Mouse (Mus musculus) olfactory bulb, adult 2 months (tissue): Measurements from ENCODE around the gene Tmem243. TPM values are rescaled to one million over a fixed set of nuclear protein-coding genes. Genes with fewer than 3 reads are reported as not detected.

Source experiments
- H3K27ac ChIP-seq: fragments of 200-500 bp; 2 replicates; pipeline ENCODE4 v1.5.1; 2012; ENCODE audit warnings: low read depth, low read length; ENCODE audit not compliant: insufficient read depth
- H3K4me1 ChIP-seq: fragments of 200-500 bp; 2 replicates; pipeline ENCODE4 v1.6.1; 2012; ENCODE audit warnings: low read length; ENCODE audit not compliant: control insufficient read depth, insufficient read depth
- H3K4me3 ChIP-seq: fragments of 200-500 bp; 2 replicates; pipeline ENCODE4 v1.5.1; 2012; ENCODE audit warnings: mild to moderate bottlenecking, low read depth, low read length, moderate library complexity; ENCODE audit not compliant: insufficient read depth
- CTCF ChIP-seq: fragments of 200-500 bp; IDR thresholded peaks from 2 replicates; pipeline ENCODE4 v1.5.1; 2012; ENCODE audit warnings: low read depth, mild to moderate bottlenecking, low read length, moderate library complexity; ENCODE audit not compliant: insufficient read depth
- POLR2A ChIP-seq: fragments of 200-500 bp; IDR thresholded peaks from 2 replicates; pipeline ENCODE4 v1.6.1; 2012; ENCODE audit warnings: mild to moderate bottlenecking, low read depth, low read length, moderate library complexity; ENCODE audit not compliant: insufficient read depth
- WGBS: fragments of 180-500 bp; shearing (Covaris S2); methylation state at CpG from one replicate; pipeline ENCODE4 v1.1.7; 2018; 5-methylcytosine and 5-hydroxymethylcytosine counted together
- polyA plus RNA-seq: library from polyadenylated mRNA; stranded (reverse); fragments of >200 nt; gene quantifications from 2 replicates; pipeline ENCODE4 v1.2.4, GENCODE M21; 2012; ENCODE audit warnings: low replicate concordance; ENCODE audit not compliant: missing spikeins, insufficient read depth, insufficient read length

Gene Tmem243
- polyA plus RNA-seq = not detected in 2 replicates

GRCm38 (mm10) chr5:9100207-9100848, at the start of gene Tmem243:
Gene Tmem243, plus strand, starts transcription at chr5:9100668.
- H3K27ac ChIP-seq = no peak within 1 kb of the TSS

GRCm38 (mm10) chr5:9056020-9056660, 44.3 kb upstream of the Tmem243 start:
- 22% methylated on average over 3 of the region's 3 CpGs for WGBS
- Histone ChIP-seq H3K27ac (no peak overlapping the region), H3K4me1 (no peaks in the 10 kb centered on the region), H3K4me3 (no peak overlapping the region)
- TF ChIP-seq CTCF = no peak
- TF ChIP-seq POLR2A = no peak

More at GRCm38 (mm10) chr5:9100207-9100848, at the start of gene Tmem243:
- no peak for TF ChIP-seq CTCF
- TF ChIP-seq POLR2A = peak; percentile 47; the same call in 1 of the 2 replicates
- under 1% methylated on average over 59 of the region's 59 CpGs for WGBS
- Histone ChIP-seq H3K4me1 (0 out of 2 replicates have a peak, but pooled peaks cover 5% of the 10 kb centered on the region), H3K4me3 (peak within 1 kb of the TSS; percentile 96)

GRCm38 (mm10) chr5:9057277-9057879, 43.1 kb upstream of the Tmem243 start:
- 87% methylated on average over 5 of the region's 5 CpGs for WGBS
- no peak overlapping the region for H3K4me3 ChIP-seq
- H3K27ac ChIP-seq = no peak overlapping the region
- TF ChIP-seq CTCF = no peak
- TF ChIP-seq POLR2A = no peak
- H3K4me1 ChIP-seq = no peaks in the 10 kb centered on the region

- H3K4me1 ChIP-seq = no peaks in the 10 kb centered on the region
- TF ChIP-seq CTCF (no peak), POLR2A (no peak)
- no peak overlapping the region for H3K27ac ChIP-seq
- H3K4me3 ChIP-seq = no peak overlapping the region
- WGBS = 22% methylated on average over 6 of the region's 6 CpGs
Observed at GRCm38 (mm10) chr5:9059303-9060023, 41.0 kb upstream of the Tmem243 start.

GRCm38 (mm10) chr5:9060228-9060627, 40.2 kb upstream of the Tmem243 start:
- Histone ChIP-seq H3K27ac (no peak overlapping the region), H3K4me3 (no peak overlapping the region), H3K4me1 (no peaks in the 10 kb centered on the region)
- TF ChIP-seq POLR2A = no peak
- TF ChIP-seq CTCF = no peak
- 82% methylated on average over 14 of the region's 14 CpGs for WGBS

GRCm38 (mm10) chr5:9064217-9064616, 36.3 kb upstream of the Tmem243 start:
- H3K27ac ChIP-seq = no peak overlapping the region
- WGBS = 91% methylated on average over 1 of the region's 1 CpGs
- TF ChIP-seq CTCF = no peak
- no peak for TF ChIP-seq POLR2A

GRCm38 (mm10) chr5:9068886-9069285, 31.6 kb upstream of the Tmem243 start:
- TF ChIP-seq CTCF (no peak), POLR2A (no peak)
- 22% methylated on average over 2 of the region's 2 CpGs for WGBS
- no peak overlapping the region for H3K4me3 ChIP-seq
- H3K27ac ChIP-seq = no peak overlapping the region
- no peaks in the 10 kb centered on the region for H3K4me1 ChIP-seq

More at GRCm38 (mm10) chr5:9064217-9064616, 36.3 kb upstream of the Tmem243 start:
- H3K4me1 ChIP-seq = no peaks in the 10 kb centered on the region
- H3K4me3 ChIP-seq = no peak overlapping the region

- H3K4me1 ChIP-seq = no peaks in the 10 kb centered on the region
- H3K27ac ChIP-seq = no peak overlapping the region
- WGBS = 87% methylated on average over 6 of the region's 6 CpGs
- no peak overlapping the region for H3K4me3 ChIP-seq
- TF ChIP-seq POLR2A (no peak), CTCF (no peak)
Observed at GRCm38 (mm10) chr5:9069599-9070209, 30.8 kb upstream of the Tmem243 start.
